Mouse (Mus musculus) urinary bladder, postnatal 25 days (tissue): ENCODE results near the gene Txnrd1.
A peak's percentile ranks its signal among the peaks of the same experiment; 100 is the strongest.

ENCODE experiments used
- DNase-seq: peaks from one replicate; pipeline ENCODE4 v3.0.0; 2022; ENCODE audit warnings: low spot score

Gene Txnrd1

DNA sequence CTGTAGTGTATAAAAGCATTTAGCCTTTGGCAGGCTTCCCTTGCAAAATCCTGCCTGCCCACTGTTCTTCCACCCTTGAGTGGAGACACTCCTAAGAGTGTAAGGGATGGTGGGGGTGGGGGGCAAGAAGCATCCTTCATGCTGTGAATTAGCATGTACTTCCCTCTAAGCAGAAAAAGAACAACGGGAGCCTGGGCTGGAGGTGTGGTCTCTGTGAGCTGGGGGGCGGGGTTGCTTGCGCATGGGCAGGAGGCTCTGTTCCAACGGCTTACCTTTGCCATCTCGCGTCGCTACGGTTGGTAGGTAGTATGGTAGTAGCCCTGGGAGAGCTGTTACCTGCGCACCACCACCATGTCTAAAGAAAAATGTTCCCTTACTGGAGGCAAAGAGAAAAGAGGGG lies 32.6 kb downstream of the Txnrd1 start, which contains the start of gene Eid3:
TSS of gene Eid3 (plus strand) at position 271 of the 400 bp plus-strand sequence.
- no peak for DNase-seq

DNA sequence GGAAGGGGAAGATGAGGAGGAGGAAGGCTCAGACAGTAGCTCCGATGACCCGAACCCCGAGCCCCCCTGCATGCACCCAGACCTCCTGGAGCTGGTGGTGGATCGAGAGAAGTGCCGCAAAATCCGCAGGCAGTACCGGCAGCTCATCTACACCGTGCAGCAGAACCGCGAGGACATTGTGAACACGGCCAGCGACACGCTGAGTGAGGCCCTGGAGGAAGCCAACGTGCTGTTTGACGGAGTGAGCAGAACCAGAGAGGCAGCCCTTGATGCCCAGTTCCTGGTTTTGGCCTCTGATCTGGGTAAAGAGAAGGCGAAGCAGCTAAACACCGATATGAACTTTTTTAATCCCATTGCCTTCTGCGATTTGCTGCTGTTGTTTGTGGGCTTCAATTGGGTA lies 33.1 kb downstream of the Txnrd1 start:
- no peak for DNase-seq

GRCm38 (mm10) chr10:82868418-82869086 lies 34.8 kb downstream of the Txnrd1 start:
- DNase-seq, result no peak

GRCm38 (mm10) chr10:82875446-82875845 lies 41.7 kb downstream of the Txnrd1 start:
- DNase-seq, result no peak

GRCm38 (mm10) chr10:82876076-82876796 lies 42.5 kb downstream of the Txnrd1 start:
- DNase-seq, result no peak

DNA sequence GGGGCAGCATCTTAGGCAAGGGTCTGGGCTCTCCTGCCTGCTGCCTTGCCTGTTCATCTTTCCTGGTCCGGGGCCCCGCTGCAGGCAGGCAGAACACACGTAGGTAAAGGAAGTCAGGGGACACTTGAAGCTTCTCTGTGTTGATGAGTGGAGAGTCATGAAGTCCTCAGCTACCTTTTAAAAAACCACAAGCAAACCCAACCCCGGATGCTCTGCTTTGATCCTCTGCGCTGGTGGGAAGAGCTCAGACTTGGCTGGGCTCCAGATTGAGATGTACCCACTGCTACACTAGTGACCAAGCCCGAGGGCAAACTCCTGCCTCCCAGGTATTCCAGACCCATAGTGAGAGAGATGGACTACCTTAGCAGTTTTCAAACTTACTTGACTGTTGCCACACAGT lies 53.6 kb downstream of the Txnrd1 start:
- DNase-seq, result no peak

GRCm38 (mm10) chr10:82888576-82888975 lies 54.8 kb downstream of the Txnrd1 start:
- DNase-seq, result no peak

DNA sequence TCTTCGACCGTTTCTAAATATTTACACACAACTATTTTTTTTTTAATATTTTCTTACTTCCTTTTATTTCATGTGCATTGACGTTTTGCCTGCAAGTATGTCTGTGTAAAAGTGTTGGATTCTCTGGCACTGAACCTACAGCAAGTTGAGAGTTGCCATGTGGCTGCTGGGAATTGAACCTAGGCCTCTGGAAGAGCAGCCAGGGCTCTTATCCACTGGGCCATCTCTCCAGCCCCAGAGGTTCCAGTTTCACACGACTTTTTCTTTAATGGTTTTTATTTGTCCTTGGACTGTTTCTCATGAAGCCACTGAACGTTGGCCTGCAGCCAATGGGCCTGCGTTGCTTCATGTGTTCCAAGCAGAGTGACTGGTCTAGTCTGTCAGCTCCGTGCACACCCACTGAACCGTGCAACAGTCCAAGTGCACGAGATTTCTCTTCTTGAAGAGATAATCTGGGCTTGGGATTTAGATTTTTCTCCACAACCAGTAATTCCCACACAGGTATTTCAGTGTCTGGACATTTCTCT lies 55.8 kb downstream of the Txnrd1 start:
- peak; percentile 56 for DNase-seq

DNA sequence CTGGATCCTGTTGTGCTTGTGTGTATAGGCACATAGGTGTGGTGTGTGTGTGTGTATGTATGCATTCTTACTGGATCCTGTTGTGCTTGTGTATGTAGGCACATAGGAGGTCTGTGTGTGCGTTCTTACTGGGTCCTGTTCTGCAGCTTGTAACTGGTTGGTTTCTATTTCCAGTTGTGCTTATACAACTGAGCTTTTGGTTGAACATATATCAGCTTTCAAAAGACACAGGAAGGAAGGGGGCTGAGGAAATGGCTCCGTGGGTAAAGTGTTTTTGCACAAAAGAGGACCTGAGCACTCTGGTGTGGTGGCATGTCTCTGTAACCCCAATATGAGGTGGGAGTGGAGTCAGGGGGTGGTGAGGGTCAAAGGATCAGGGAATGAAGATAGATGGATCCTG lies 57.2 kb downstream of the Txnrd1 start:
- no peak for DNase-seq

DNA sequence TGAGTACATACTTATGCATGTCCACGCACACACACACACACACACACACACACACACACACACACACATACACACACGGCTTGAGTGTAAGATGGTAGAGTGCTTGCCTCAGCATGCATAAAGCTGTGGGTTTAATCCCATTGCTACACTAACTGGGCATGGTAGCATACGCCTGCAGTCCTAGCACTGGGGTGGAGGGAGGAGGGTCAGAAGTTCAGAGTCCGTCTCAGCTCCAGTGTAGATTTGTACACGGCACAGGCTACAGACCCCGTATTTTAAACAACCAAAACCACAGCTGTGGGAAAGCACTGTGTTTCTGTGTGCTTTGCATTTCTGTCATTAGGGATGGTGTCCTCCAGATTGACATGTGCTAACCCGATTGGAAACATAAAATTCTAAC lies 57.7 kb downstream of the Txnrd1 start:
- DNase-seq, result no peak

DNA sequence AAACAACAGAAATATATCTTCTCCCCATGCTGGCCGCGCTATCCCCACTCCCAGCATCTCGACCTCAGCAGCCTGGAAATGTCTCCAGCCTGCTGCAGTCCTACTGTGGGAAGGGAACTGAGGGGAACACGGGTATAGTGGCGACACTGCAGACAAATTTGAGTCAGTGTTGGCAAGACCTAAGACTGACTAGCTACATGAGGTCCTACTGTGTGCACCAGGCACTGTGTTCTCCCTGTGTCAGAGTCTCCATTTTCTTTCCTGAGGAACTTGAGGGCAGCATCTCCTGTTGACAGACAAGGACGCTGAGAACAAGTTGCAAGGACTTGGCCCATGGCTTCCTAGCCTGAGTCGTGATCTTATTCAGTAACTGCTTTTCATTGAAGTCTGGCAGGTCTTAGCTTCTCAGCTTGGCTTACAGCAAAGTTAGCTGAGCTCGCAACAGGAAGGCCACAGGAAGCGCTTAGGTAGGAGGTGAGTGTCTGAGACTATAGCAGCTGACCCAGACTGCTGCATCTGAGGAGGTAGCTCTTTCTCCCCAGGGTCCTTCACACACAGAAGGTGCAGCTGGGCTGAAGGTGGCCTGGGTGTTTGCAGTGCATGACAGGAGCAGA lies 58.8 kb downstream of the Txnrd1 start:
- no peak for DNase-seq

- DNase-seq, result no peak
These were observed 60.3 kb downstream of the Txnrd1 start for GRCm38 (mm10) chr10:82893872-82894650.

GRCm38 (mm10) chr10:82897936-82898335 lies 64.2 kb downstream of the Txnrd1 start:
- no peak for DNase-seq

DNA sequence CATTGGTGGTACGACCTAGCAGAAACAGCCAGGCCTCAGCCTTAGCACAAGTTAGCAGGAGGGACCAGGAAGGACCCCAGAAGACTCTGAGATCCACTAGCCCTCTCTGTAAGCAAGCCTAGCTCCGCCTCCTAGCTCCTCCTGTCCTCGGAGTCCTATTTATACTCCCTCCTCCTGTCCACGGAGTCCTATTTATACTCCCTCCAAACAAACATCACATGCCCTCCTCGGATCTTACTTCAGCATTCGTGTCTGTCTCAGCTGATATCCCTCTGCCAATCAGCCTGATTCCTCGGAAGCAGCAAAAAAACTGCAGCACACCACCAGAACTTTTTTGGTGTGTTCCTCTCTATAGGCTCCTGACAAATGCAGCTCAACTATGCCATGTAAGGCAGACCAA lies 65.1 kb downstream of the Txnrd1 start:
- DNase-seq, result no peak

DNA sequence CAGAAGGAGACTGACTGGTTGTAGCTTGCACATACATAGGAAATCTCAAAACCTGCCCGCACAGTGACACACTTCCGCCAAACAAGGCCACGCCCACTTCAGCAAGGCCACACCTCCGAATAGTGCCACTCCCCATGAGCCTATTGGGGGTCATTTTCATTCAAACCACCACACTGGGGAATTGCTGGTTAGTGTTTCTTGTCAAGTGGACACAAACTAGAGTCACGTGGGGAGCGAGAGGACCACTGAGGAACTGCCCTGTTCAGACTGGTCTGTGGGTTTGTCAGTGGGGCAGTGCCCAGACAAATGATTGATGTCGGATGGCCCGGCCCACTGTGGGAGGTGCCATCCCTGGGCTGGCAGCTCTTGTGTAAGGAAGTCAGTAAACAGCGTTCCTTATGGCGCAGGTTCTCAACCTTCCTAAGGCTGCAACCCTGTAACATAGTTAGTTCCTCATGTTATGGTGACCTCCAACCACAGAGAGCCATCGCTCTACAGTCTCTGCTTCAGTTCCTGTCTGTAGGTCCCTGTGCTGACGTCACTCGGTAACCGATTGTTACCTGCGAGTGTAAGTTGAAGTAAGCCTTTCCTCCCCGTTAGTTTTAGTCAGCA lies 66.2 kb downstream of the Txnrd1 start:
- no peak for DNase-seq

DNA sequence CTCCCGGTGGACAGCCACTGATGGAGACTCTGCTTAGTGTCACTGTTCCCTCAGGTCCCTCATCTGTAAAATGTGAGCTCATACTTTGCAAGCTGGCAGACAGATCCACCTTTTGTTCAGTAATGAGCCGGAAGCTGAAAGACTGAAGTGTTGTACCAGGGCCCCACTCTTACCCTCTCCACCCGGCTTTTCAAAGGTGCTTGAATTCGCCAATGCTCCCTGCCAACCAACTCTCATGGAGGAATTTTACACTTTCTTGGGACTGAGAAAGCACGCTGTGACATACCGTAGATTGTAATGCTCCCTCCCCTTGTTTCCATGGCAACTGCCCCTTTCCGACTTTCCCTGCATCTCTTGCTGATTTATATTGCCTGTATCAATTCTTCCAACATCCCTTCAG lies 66.8 kb downstream of the Txnrd1 start:
- DNase-seq, result no peak

DNA sequence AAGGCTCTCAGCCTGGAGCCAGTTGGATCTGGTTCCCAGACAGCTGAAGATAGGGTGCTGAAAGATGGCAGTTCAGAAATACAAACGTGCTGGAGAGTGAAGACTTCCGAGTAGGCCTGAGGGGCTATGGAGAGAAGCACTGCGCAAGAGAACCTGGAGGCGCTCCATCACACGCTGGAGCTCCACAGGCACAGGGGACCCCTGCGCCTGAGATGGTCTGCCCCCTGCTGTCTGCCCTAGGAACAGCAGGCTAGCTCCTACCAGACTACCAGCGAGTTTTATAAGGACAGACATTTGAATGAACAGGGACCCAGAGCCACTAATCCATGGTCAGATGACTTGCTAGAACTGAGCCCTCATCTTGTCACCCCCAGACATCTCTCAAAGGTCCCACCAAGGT lies 67.7 kb downstream of the Txnrd1 start:
- peak; percentile 90 for DNase-seq

DNA sequence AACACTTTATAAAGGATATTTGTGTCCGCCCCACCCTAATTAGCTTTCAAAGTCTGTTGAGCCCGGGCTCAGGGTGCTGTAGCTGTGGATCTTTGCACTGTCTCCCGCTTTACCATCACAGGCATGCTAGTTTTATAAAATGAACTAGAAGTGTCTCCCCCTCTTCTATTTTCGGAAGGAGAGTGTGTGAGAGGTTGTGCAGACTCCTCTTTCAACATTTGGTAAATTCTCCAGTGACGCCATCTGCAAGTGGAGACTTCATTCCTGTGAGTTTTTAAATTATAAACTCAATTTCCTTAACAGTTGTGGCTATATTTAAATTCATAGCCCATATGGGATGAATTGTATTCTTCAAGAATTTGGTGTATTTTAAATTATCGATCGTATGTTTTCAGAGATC lies 74.8 kb downstream of the Txnrd1 start:
- no peak for DNase-seq

GRCm38 (mm10) chr10:82909382-82909781 lies 75.6 kb downstream of the Txnrd1 start:
- DNase-seq, result peak; percentile 54

DNA sequence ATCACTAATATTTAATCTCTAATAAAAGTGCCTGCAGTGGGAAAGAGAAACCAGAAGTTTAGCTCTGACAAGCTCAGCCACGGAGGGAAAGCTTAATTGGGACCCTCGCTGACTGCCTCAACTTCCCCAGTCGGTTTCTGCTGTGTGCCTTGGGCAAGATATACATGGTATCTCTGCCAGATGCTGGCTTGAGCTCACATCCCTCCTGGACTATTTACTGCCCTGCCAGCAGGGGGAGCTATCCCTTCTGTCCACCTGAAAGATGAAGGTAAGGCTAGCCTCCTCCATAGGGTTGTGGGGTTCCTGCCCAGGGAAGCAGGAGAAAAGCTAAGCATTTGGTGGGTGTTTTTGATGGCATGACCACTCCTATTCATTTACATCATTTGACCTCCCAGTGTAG lies 76.4 kb downstream of the Txnrd1 start:
- DNase-seq, result peak; percentile 19

DNA sequence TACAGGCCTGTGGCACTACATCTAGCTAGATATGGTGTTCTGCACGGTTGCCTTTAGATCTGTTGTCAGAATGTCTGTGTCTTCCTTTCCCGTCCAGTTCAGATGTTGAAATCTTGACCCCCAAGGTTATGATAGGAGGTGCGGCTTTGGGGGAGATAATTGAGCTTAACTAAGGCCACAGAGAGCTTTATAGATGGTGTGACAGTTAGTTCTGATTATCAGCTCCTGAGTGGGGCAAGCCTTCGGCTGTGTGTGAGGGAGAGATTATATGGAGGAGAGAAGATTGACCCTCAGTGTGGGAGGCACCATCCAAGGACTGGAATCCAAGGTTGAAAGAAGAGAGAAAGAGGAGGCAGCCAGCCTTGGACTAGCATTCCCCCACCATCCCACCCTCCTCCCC lies 79.5 kb downstream of the Txnrd1 start:
- DNase-seq, result no peak

DNA sequence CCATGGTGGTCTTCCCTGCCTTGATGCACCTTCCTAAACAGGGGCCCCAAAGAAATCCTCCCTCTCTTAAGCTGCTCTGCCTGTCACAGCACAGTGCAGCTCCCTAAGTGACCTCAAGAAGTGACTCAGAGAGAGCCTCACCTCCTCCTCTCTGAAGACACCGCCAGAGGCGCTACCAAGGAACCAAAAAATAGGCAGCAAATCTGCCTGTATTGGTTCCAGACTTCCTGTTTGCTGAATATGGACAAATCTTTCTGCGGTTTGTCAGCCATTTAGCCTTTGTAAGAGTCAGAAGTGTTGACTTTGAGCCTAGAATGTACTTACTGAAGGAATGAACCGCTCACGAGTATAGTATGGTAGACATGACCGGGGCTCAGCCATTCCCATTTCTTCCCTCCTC lies 80.0 kb downstream of the Txnrd1 start:
- no peak for DNase-seq
